Mouse (Mus musculus) lung, postnatal 0 days (tissue): ENCODE results near the gene Hpse2.

Experiments
- CTCF ChIP-seq: IDR thresholded peaks from 2 replicates; pipeline ENCODE4 v1.5.1; 2016; ENCODE audit warnings: antibody characterized with exemption, mild to moderate bottlenecking
- EP300 ChIP-seq: IDR thresholded peaks from 2 replicates; pipeline ENCODE4 v1.6.1; 2016; ENCODE audit warnings: antibody characterized with exemption, mild to moderate bottlenecking, control low read depth

- TF ChIP-seq CTCF (no peak), EP300 (no peak)
Measured at GRCm38 (mm10) chr19:42767361-42767760, 620.8 kb downstream of the Hpse2 start.
